Mouse (Mus musculus): ENCODE results near the gene Fxyd1.
A peak's percentile ranks its signal among the peaks of the same experiment; 100 is the strongest.

Fxyd1 gene

DNA sequence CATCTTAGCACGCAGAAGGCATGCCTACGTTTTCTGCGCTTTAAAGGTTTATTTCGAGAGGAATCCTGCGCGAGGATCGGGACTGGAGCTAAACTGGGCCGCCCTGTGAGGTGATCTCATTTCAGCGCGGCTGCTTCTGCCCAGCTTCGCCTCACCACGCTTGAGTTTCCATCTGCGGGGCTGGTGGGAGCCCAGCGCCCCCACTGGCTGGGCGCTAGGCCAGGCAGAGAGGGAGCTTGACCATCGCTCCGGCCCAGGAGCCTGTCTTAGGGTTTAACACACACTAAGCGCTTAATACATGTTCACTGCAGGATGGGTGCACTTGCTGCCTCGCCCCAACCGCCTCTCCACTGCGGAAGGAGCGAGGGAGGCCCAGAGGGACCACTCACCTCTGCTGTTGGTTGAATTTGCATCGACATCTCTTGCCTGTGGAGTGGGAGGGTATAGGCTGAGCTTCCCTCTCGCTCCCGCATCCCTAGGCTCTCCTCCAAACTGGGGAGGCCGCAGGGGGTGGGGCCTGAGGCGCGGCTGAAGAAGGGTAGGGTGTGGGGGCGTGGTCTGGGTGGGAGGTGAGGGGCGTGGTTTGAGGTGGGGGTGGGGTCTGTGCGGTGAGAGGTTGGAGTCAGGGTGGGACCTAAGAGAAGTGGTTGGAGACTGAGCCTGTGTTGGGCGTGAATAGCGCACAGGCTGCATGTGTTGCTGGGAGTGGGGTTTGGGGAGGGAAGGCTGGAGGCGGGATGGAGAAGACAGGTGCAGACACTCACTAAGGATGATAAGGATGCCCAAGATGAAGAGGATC, 4.2 kb downstream of the Fxyd1 start:
- DNase-seq (ENCODE audit: low read depth, low spot score) = peak; percentile 91

DNA sequence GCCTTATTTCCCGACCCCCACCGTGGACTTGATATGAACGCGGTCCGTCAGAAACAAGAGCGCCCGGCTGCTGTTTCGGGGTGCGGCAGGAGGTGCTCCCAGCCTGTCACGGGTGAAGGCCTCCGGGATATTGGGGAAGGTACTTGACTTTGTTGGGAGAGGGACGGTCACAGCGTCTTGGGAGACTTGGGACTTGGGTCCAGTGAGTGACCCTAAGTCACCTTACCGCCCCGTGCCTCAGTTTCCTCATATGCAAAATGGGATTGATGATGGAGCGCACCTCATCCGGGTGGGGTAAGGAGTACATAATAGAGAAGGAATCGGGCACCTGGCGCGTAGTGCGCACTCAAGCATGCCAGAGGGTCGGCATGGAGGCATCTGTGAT, 4.8 kb downstream of the Fxyd1 start:
- DNase-seq (ENCODE audit: low read depth, low spot score) = no peak

DNA sequence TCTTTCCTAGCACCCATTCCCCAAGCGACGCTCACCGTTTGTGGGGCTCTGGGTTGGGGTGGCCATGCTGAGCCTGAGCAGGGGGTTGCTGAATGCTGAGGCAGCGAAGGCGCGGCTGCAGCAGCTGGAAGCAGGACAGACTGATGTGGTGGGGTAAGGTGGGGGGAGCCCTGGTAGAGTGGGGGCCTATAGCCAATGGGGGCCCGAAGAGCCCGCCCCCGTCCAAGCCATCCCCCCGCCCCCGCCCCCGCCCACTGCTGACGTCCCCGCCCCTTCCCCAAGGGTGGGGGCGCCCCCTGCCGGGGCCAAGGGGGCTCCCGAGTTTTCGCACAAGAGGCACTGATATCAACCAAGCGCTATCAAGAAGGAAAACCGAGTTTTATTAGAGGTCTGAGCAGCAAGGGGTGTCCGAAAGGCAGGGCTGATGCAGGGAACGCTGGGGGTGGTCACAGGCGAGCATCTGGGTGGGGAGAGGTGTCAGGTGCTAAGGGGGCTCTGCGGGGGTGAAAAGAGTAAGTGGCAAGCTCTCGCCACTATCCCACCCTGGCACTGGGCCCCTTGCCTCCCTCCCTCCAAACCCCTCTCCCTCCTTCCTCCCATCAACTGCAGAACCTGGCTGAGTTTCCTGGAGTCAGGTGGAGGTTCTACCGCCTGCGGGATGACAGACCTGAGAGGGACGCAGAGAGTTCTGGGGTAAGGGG, 5.5 kb downstream of the Fxyd1 start, which contains the start of gene Fxyd7:
Gene Fxyd7, minus strand, starts transcription at position 147 of the 701 bp plus-strand sequence.
- no peak for DNase-seq (ENCODE audit: low read depth, low spot score)

- peak; percentile 52 for DNase-seq (ENCODE audit: low read depth, low spot score)
Measured at GRCm38 (mm10) chr7:31050921-31051320, 6.1 kb downstream of the Fxyd1 start.

DNA sequence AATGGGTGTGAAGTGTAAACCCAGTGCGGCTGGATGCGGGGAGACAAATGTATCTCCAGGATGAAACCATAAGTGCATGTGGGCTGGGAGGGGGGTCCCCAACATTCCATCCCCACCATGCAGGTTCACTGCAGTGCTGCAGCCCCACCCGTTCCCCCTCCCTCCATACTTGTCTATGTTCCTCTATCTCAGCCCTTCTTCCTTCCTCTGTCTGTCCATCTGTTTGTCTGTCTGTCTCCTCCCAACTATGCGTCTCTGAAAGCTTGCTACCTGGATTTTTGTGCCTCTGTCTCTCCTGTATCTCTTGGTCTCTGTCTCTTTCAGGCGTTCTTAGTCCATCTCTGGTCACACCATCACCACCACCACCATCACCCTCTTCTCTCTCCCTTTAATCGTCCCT, 6.5 kb downstream of the Fxyd1 start:
- DNase-seq (ENCODE audit: low read depth, low spot score) = no peak

GRCm38 (mm10) chr7:31049846-31050281, 7.1 kb downstream of the Fxyd1 start:
- DNase-seq (ENCODE audit: low read depth, low spot score) = no peak

- DNase-seq (ENCODE audit: low read depth, low spot score) = peak; percentile 30
Measured at GRCm38 (mm10) chr7:31049135-31049845, 7.7 kb downstream of the Fxyd1 start.

DNA sequence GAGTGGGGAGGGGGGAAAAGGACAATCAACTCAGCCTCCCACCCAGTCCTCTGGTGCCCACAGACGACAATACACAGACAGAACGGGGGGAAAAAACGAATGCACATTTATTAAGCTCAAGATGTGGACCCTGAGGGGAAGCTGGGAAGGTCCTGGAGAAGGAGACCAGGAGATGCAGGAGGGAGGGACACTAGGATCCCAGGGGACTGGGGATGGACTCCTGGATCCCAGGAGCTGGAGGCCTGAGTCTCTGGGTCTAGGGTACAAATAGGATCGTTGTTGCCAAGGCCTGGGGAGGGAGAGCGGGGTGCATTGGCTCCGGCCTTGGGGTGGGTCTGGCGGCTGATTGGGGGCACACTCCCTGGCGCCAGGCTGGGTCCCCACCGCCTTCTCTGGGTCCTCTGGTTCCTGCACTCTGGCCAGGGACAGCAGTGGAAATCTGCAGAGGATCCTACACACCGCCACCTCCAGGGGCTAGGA, 14.5 kb downstream of the Fxyd1 start, which contains the start of gene Fxyd5:
Gene Fxyd5, minus strand, starts transcription at position 51 of the 480 bp plus-strand sequence.
- DNase-seq (ENCODE audit: low read depth, low spot score) = no peak

DNA sequence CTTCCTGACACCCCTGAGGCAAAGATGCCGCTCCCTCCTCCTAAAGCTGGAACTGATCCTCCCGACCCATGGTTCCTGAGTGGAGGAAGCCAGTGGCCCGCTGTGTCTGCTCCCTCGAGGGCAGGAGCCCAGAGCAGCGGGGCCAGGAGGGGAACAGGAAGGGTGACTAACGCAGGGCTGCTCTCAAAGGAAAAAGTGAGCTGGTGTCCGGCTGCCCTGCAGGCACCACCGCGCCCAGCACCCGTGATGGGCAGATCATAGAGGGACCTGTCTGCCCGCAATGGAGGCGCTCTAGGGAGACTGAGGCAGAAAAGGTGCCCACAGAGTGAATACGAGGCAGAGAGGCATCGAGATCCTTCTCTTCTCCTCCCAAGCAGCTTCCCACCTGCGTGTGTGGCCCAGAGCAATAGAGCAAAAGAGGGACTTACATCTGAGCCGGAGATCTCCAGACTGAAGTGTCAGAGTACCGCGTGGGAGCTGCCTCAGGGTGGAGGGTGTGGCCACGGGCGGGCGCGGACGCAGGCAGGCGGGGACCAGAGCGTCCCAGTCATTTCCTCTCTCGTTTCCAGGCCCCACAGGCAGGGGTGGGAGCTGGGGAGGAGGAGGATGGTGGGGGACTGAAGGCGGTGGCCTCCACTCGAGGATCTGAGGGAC, 15.2 kb downstream of the Fxyd1 start:
- peak; percentile 40 for DNase-seq (ENCODE audit: low read depth, low spot score)

- no peak for DNase-seq (ENCODE audit: low read depth, low spot score)
Measured at GRCm38 (mm10) chr7:31041023-31041407, 16.0 kb downstream of the Fxyd1 start.

- DNase-seq (ENCODE audit: low read depth, low spot score) = no peak
Measured at GRCm38 (mm10) chr7:31040281-31041022, 16.5 kb downstream of the Fxyd1 start.

GRCm38 (mm10) chr7:31039011-31039410, 18.0 kb downstream of the Fxyd1 start:
- no peak for DNase-seq (ENCODE audit: low read depth, low spot score)

DNA sequence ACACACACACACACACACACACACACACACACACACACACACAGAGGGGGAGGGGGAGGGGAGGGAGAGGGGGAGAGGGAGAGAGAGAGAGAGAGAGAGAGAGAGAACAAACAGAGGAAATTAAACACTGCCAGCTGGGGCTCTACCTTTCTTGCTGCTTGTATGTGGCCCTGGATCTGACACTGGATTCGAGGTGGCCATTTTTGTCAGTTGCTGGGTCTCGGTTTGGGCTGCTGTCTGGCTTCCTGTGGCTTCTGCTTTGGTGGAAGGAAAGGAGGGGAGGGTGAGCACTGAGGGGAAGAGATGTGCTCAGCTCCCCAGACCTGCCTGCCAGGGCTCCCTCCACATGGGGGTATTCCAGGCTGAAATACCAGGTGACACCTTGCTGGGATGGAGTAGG, 19.3 kb downstream of the Fxyd1 start:
- no peak for DNase-seq (ENCODE audit: low read depth, low spot score)

- DNase-seq (ENCODE audit: low read depth, low spot score) = peak; percentile 84
Measured at GRCm38 (mm10) chr7:31036917-31037316, 20.1 kb downstream of the Fxyd1 start.

GRCm38 (mm10) chr7:31035291-31035690, 21.7 kb downstream of the Fxyd1 start:
- no peak for DNase-seq (ENCODE audit: low read depth, low spot score)

DNA sequence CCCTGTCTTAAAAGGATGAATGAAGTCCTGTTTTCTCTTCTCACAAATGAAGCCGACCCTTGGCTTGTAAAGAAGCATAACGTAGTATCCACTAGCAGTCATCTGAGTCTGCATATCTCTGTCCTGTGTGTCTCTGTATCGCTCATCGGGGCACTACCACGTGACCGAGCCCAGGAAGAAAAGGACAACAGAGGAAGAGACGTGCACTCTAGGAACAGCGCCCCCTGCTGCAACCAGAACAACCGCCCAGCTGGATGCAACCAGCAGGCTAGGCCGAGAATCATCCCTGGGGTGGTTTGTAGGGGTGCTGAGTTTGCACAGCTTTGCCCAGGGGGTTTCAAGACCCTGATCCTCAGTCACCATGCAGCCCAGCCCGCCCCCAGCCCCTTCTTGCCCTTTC, 22.2 kb downstream of the Fxyd1 start:
- peak; percentile 75 for DNase-seq (ENCODE audit: low read depth, low spot score)

GRCm38 (mm10) chr7:31033409-31034165, 23.4 kb downstream of the Fxyd1 start:
- DNase-seq (ENCODE audit: low read depth, low spot score) = no peak

- no peak for DNase-seq (ENCODE audit: low read depth, low spot score)
Measured at GRCm38 (mm10) chr7:31031731-31032130, 25.3 kb downstream of the Fxyd1 start.

DNA sequence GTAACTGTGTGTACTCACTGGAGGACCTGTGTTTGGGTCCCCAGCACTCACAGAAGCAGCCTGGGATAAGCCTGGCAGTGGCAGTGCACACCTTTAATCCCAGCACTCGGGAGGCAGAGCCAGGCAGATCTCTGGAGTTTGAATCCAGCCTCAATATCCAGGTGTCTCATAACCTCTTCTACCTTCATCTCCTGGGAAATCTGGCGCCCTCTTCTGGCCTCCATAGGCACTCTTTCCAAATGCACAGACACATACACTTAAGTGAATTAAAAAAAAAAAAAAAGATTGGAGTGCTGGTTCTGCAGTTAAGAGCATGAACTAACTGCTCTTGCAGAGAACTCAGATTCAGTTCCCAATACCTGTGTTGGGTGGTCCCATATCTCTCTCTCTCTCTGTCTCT, 26.3 kb downstream of the Fxyd1 start:
- DNase-seq (ENCODE audit: low read depth, low spot score) = peak; percentile 89

GRCm38 (mm10) chr7:31028609-31029008, 28.4 kb downstream of the Fxyd1 start:
- peak; percentile 90 for DNase-seq (ENCODE audit: low read depth, low spot score)
